Mouse (Mus musculus) kidney, adult 18-20 months (tissue): ENCODE measurements around the gene Ift80.
A peak's percentile ranks its signal among the peaks of the same experiment; 100 is the strongest.
"Not testable (repeated sequence)": the region's sequence is repeated elsewhere in the genome, so short reads cannot be mapped to it uniquely, and the experiment has no call there.

Experiments used
- DNase-seq: peaks from one replicate; pipeline ENCODE4 v3.0.0; 2021

The Ift80 gene

GRCm38 (mm10) chr3:69004437-69005337, at the start of gene Ift80, which contains the start of gene Smc4:
TSS of gene Ift80 (minus strand) at chr3:69004570.
TSS of gene Smc4 (plus strand) at chr3:69004738.
- peak; percentile 97 for DNase-seq

DNA sequence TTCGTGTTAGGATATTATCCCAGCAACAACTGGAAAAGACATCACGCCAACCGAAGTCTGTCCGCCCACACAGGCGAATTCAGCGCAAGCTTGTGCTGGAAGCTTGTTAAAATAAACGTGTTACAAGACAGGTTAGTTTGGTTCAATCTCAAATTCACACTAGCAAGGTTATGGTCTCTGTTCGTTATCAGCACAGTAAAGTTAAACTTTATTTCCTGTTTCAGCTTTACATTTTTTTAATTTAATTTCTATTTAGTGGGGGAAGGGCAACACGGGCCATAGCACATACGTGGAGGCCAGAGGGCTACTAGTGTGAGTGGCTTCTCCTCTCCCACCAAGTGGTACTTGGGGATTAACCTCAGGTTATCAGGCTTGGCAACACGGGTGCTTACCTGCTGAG, 47.5 kb upstream of the Ift80 start:
- no peak for DNase-seq

- no peak for DNase-seq
Measured at GRCm38 (mm10) chr3:69049011-69049410, 44.6 kb upstream of the Ift80 start.

DNA sequence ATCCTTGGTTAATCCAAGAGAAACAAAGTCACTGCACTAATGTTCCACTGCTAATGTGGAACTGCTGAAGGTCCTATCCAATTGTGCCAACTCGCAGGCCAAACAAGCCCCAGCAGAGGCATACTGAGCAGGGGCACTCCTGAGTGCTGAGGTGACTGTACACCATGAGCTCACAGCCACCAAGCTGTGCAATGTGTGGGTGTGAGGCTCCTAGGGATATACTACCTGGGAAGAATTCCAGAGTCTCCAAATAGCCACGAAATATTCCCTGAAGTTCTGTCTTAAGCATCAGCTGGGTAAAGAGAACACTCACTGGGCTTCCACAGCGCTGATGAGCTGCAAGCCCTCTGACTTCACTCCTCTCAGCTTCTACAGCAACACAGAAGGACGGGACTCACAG, 43.3 kb upstream of the Ift80 start:
- DNase-seq: no peak

GRCm38 (mm10) chr3:69046509-69046908, 42.1 kb upstream of the Ift80 start:
- DNase-seq: no peak

GRCm38 (mm10) chr3:69045750-69046149, 41.4 kb upstream of the Ift80 start:
- DNase-seq: no peak

- no peak for DNase-seq
Measured at GRCm38 (mm10) chr3:69045400-69045703, 41.0 kb upstream of the Ift80 start.

DNA sequence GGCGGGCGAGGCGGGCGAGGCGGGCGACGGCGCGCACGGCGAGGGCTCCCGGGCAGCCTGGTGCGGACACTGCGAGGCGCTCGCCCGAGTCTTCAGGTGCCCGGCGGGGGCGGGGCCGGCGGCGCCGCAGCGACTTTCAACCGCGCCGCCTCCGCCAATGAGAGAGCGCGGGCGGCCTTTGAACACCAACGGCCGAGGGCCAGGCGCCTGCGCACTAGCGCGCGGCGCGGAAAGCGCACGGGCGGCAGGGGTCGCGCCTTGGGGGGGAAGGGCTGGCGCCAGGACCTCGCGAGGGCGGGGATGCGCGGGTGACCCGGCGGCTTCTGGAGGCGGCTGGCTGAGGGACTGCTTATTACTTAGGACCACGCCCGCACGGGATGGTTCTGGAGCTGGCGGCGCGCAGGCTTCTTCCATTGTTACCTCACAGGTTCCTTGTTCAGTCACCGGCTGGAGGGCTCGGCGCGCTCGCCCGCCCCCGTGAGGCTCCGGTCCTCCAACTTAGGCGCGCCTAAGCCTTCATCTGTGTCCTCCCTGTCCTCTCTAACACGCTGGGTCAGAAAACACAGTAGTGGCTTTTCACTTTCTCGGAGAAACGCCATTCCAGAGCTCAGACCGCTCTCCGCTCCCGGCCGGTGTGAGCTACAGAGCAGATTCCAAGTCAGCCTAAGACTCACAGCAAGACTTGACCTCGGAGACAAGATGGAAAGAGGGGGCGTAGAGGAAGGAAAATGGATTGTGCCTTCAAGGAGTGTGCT, 40.5 kb upstream of the Ift80 start, which contains the start of gene Trim59:
TSS of gene Trim59 (minus strand) at position 111 of the 755 bp plus-strand sequence.
- DNase-seq: peak; percentile 93

GRCm38 (mm10) chr3:69044167-69044591, 39.8 kb upstream of the Ift80 start:
- no peak for DNase-seq

DNA sequence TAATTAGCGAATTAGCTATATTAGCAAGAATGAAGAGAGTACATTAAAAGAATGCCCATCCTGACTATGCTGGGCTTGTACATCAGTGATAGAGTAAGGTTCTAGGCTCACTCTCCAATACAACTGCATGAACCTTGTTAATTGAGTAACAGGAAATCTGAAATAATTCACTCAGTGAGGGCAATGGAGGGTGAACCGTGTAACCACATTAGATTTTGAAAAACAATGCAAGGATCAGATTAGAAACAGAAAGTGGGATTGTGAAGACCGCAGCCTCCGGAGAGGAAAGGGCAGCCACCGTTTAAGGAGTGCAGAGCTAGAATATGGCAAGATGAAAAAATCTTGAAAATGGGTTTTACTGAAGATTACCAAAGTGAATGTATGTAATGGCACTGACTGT, 36.9 kb upstream of the Ift80 start:
- no peak for DNase-seq

GRCm38 (mm10) chr3:69040105-69040504, 35.7 kb upstream of the Ift80 start:
- no peak for DNase-seq

DNA sequence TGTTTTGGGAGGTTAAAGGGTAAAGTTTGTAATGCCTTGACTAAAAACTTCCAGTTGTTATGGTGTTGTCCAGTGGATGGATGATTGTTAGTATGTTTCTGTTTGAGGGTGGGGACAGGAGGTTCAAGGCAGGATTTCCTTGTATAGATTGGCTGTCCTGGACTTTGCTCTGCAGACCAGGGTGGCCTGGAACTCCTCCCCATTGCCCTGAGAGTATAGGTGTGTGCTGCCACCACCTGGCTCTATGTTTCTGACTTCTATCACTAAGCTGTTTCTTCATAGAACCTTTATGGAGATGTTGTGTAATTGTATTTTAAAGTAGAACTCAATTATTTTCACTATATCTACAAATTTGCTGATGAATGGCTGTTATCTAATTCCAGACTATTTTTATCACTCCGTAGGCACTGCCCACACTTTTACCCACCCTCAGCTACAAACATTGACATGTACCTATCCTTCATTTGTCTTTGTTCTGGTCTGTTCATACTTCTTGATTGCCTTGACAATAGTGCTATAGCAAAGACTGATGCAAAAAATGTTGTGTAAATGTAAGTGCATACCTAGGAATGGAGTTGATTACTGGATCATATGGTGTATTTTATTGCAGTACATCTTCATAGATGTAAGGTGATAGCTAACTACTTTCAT, 21.9 kb upstream of the Ift80 start:
- no peak for DNase-seq

- DNase-seq: no peak
Measured at GRCm38 (mm10) chr3:69020764-69021163, 16.4 kb upstream of the Ift80 start.

GRCm38 (mm10) chr3:69020285-69020684, 15.9 kb upstream of the Ift80 start:
- no peak for DNase-seq

DNA sequence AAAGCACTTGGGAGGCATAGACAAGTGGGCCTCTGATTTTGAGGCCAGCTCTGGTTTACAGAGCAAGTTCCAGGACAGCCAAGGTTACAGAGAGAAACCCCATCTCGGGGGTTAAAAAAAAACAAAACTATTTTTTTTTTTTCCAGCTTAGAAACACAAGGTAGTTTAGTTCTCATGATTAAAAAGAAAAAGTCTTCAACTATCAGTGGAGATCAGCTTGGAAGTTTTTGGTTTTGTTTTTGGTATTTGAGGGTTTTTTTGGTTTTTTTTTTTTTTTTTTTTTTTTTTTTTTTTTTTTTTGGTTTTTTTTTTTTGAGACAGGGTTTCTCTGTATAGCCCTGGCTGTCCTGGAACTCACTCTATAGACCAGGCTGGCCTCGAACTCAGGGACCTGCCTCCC, 14.3 kb upstream of the Ift80 start:
- not testable (repeated sequence) for DNase-seq

DNA sequence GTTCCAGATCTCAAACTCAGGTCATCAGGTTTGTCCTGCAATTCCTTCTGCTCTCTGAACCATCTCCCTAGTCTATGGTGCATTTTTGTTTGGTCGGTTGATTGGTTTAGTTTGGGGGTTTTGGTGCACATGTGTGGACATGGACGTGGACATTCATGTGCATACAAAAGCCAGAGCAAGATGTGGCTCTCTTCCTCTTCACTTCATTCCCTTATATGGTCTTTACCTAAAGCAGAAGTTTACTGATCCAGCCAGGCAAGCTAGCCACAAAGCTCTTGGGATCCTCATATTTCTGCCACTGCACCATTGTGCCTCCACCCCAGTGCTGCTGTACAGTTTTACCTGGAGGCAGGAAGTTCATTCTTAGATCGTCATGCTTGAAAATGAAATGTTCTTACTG, 12.8 kb upstream of the Ift80 start:
- DNase-seq: no peak

GRCm38 (mm10) chr3:69008873-69009272, 4.5 kb upstream of the Ift80 start:
- DNase-seq: no peak

DNA sequence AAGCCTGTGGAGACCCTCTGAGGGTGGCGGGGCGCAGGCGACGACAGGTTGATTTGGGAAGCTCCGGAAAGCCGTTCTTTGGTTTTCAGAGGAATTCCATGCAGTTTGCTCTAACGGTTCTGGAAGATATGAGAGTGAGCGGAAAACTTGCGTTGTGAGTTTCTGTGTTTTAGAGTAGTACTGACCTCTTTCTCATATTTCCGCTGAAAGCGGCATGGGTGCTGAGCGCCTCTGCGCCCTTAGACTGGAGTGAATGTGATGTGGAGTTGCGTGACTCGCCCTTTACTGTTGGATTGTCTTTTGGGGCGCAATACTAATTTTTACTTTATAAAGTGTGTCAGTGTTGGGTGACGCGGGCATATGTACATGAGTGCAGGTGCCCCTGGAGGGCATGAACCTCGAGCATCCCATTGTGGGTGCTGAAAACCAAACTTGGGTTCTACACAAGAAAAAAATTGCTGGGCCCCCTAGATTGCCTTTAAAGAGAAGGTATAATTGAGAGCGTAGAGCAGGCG, 1.9 kb upstream of the Ift80 start:
- no peak for DNase-seq

- peak; percentile 56 for DNase-seq
Measured at GRCm38 (mm10) chr3:69005338-69006245, 1.2 kb upstream of the Ift80 start.

GRCm38 (mm10) chr3:69004055-69004436, 324 bp downstream of the Ift80 start:
- no peak for DNase-seq

DNA sequence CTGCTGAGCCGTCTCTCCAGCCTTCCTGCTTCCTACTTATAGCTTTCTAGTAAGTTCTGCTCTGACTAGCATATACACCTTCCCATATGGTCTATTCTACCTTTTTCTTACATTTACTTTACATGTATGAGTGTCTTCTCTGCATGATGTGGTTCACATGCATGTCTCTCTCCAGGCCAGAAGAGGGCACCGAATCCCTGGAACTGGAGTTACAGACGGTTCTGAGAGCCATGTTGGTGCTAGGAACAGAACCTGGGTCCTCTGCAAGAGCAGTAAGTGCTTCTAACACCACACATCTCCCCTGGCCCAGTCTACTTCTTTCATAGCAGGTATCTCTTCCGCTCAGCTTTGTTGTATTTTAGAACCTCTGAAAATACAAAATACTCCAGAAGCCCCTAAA, 1.6 kb downstream of the Ift80 start:
- DNase-seq: no peak

GRCm38 (mm10) chr3:68986550-68986949, 17.8 kb downstream of the Ift80 start:
- no peak for DNase-seq
